Comparison of ENCODE assay signal across 34 mouse cellular contexts in the genomic region with DNA sequence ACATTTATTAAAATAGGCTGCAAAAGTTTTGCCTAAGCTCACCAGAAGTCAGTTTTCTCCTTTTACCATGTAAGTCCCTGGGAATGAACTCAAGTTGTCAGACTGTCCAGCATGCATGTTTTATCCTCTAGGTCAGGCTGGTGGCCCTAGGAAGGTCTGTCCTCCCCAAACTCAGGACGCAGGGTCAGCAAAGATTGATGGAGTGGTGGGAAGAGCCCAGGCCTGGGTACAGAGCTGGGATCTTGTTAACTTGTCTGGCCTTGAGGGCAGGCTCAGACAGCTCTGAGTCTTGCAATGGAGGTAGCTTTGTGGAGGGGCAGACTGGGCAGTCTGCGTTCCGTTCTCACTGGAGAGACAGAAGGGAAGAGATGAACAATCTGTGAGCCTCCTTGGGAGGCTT. TPM values are rescaled to one million over a fixed set of nuclear protein-coding genes. Genes with fewer than 3 reads are reported as not detected.
"Had no signal": no experiment of that assay in that cellular context is flagged by ENCODE, and none has a peak within 500 bp of the region (broad histone marks: within the 10 kb centered on the region; RNA-seq: fewer than 3 reads in every experiment).

No protein-coding gene starts in this region.

- DNase-seq: liver; liver, embryonic 13.5 days; liver, postnatal 0 days; lung, adult 18-20 months; lung, adult 2 months; lung, embryonic 14.5 days; lung, postnatal 10 days; lung, postnatal 14 days; lung, postnatal 36 days; lung, postnatal 4 days; midbrain, embryonic 14.5 days had no signal

- H3K4me1 ChIP-seq: liver, embryonic 12.5 days; liver, embryonic 13.5 days; liver, embryonic 15.5 days; lung, embryonic 15.5 days had no signal

- H3K4me3 ChIP-seq: limb, embryonic 10.5 days; limb, embryonic 12.5 days; limb, embryonic 13.5 days; limb, embryonic 15.5 days; liver, embryonic 12.5 days; liver, embryonic 13.5 days; liver, embryonic 15.5 days; lung, embryonic 15.5 days; megakaryocyte, embryonic 14.5 days; midbrain, embryonic 10.5 days; midbrain, embryonic 12.5 days; midbrain, embryonic 13.5 days; midbrain, embryonic 15.5 days; myocyte; neural tube, embryonic 12.5 days; neural tube, embryonic 13.5 days had no signal

- H3K27me3 ChIP-seq: limb, embryonic 12.5 days; limb, embryonic 13.5 days; limb, embryonic 15.5 days; lung, embryonic 15.5 days; midbrain, embryonic 12.5 days; midbrain, embryonic 13.5 days; midbrain, embryonic 15.5 days; neural tube, embryonic 12.5 days; neural tube, embryonic 13.5 days had no signal

- H3K36me3 ChIP-seq: limb, embryonic 10.5 days; limb, embryonic 12.5 days; limb, embryonic 13.5 days; limb, embryonic 15.5 days; liver, embryonic 12.5 days; liver, embryonic 13.5 days; liver, embryonic 15.5 days; lung, embryonic 15.5 days; midbrain, embryonic 10.5 days; midbrain, embryonic 12.5 days; midbrain, embryonic 13.5 days; midbrain, embryonic 15.5 days; neural tube, embryonic 12.5 days; neural tube, embryonic 13.5 days had no signal

- H3K27ac ChIP-seq: limb, embryonic 10.5 days; limb, embryonic 12.5 days; limb, embryonic 13.5 days; limb, embryonic 15.5 days; liver, embryonic 12.5 days; liver, embryonic 13.5 days; liver, embryonic 14.5 days; liver, embryonic 15.5 days; lung, embryonic 15.5 days; macrophage; midbrain, embryonic 10.5 days; midbrain, embryonic 12.5 days; midbrain, embryonic 13.5 days; midbrain, embryonic 15.5 days; neural tube, embryonic 12.5 days; neural tube, embryonic 13.5 days had no signal

- H3K9me3 ChIP-seq: limb, embryonic 10.5 days; limb, embryonic 12.5 days; limb, embryonic 15.5 days; liver, embryonic 12.5 days; liver, embryonic 13.5 days; liver, embryonic 15.5 days; lung, embryonic 15.5 days; midbrain, embryonic 10.5 days; midbrain, embryonic 12.5 days; midbrain, embryonic 13.5 days; midbrain, embryonic 15.5 days; neural tube, embryonic 12.5 days; neural tube, embryonic 13.5 days had no signal

RNA-seq across cellular contexts. Expression of a gene that starts 25.0 kb away (rescaled TPM):
- total RNA-seq: liver, adult 2 months; megakaryocyte progenitor cell, adult 5-6 weeks; megakaryocyte, adult 5-6 weeks; megakaryocyte-erythroid progenitor cell, adult 5-6 weeks; monocyte, adult 5-6 weeks had no signal
- polyA plus RNA-seq: liver, adult 2 months; liver, embryonic 15.5 days; liver, postnatal 0 days; lung, postnatal 0 days; myocyte had no signal
